Mouse (Mus musculus): Measurements from ENCODE around the gene Insm2. TPM values are rescaled to one million over a fixed set of nuclear protein-coding genes. Genes with fewer than 3 reads are reported as not detected.

Insm2 gene
- polyA plus RNA-seq, 1 experiment from 2014 or later = 0.13 TPM

DNA sequence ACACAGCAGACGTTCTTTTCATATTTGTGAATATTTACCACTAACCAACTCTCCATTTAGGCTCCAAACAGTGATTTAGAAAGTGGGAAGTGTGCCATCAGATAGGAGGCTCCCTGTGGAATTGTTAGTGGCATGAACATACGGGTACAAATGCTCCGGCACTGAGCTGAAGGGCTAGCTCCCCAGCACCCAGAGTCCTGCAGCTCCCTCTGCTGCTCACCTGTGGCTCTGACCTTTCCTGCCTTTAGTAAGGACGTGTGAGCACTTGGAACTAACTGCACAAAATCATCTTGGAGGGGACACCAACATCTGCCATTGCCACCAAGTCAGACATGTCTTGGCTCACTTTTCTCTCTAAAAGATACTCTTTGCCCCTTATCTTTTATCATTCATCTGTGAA lies 27.5 kb downstream of the Insm2 start:
- no peak overlapping the region for H3K4me2 ChIP-seq (ENCODE audit: low read depth, low read length)
- WGBS = 37% methylated on average over 4 of the region's 4 CpGs
- H3K27me3 ChIP-seq (ENCODE audit: control insufficient read depth, insufficient read depth, low read depth, low read length) = no peaks in the 10 kb centered on the region
- no peaks in the 10 kb centered on the region for H3K36me3 ChIP-seq (ENCODE audit: control insufficient read depth, insufficient read depth, low read length)
- H3K4me1 ChIP-seq (replicated peaks; ENCODE audit: control insufficient read depth, insufficient read depth, low read length) = no peaks in the 10 kb centered on the region
- H3K27ac ChIP-seq (ENCODE audit: low read length) = no peak overlapping the region
- no peak for ATAC-seq (ENCODE audit: low read depth)
- no peak overlapping the region for H3K9ac ChIP-seq (ENCODE audit: low read length)
- H3K9me3 ChIP-seq (ENCODE audit: control insufficient read depth, low read length) = no peaks in the 10 kb centered on the region
- no peak overlapping the region for H3K4me3 ChIP-seq (ENCODE audit: low read length)

DNA sequence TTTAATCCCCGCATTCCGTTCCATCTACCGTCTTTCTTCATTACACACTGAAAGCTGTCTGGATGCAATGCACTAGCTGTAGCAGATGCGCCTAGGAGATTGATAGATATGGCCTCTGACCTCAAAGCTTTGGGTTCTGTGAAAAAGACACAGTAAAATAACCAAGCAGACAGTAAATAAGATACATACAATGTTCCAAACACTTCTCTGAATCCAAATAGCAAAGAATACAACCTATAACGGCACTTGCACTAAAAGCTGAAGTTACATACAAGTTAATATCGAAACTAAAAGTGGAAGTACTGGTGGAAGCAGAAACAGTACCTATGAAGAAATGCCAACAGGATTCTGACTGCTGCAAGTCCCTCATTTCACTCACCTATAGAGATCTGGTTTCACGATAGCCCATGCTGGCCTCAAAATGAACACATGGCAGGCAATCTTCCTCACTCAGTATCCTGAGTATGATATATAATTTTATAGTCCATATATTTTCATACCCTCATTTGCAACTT lies 48.8 kb downstream of the Insm2 start:
- Histone ChIP-seq H3K27ac (ENCODE audit: low read length) (no peak overlapping the region), H3K4me2 (ENCODE audit: low read depth, low read length) (no peak overlapping the region), H3K36me3 (ENCODE audit: control insufficient read depth, insufficient read depth, low read length) (no peaks in the 10 kb centered on the region), H3K9ac (ENCODE audit: low read length) (no peak overlapping the region), H3K27me3 (ENCODE audit: control insufficient read depth, insufficient read depth, low read depth, low read length) (no peaks in the 10 kb centered on the region), H3K4me1 (replicated peaks; ENCODE audit: control insufficient read depth, insufficient read depth, low read length) (no peaks in the 10 kb centered on the region), H3K4me3 (ENCODE audit: low read length) (no peak overlapping the region), H3K9me3 (ENCODE audit: control insufficient read depth, low read length) (no peaks in the 10 kb centered on the region)
- ATAC-seq (ENCODE audit: low read depth) = no peak
- WGBS = 85% methylated on average over 7 of the region's 7 CpGs

Other genes with a start within 250 kb of the Insm2 start
- 389 and 394 TPM in 2 replicates for gene Psma6, start 215.2 kb upstream of the Insm2 start, polyA plus RNA-seq (2015; fragmentation: Nextera tagmentation; extraction: Ambion mirVana)
- gene Nfkbia, start 106.8 kb upstream of the Insm2 start, polyA plus RNA-seq (2015; fragmentation: Nextera tagmentation; extraction: Ambion mirVana) = 130 and 136 TPM in 2 replicates
- not detected in 2 replicates for gene Aldoart2, start 34.2 kb upstream of the Insm2 start, polyA plus RNA-seq (2015; fragmentation: Nextera tagmentation; extraction: Ambion mirVana)
- 13.6 and 13.8 TPM in 2 replicates for gene Ralgapa1, start 221.7 kb downstream of the Insm2 start, polyA plus RNA-seq (2015; fragmentation: Nextera tagmentation; extraction: Ambion mirVana)
- 44.9 and 45.3 TPM in 2 replicates for gene Brms1l, start 236.9 kb downstream of the Insm2 start, polyA plus RNA-seq (2015; fragmentation: Nextera tagmentation; extraction: Ambion mirVana)

Data from lung, embryonic 16.5 days (tissue).